Mouse (Mus musculus): ENCODE data around the gene Foxn3.

GRCm38 (mm10) chr12:99548419-99548818, 15.0 kb downstream of the Foxn3 start:
- no peak for TF ChIP-seq CTCF (IDR thresholded peaks at IDR 0.05; ENCODE audit: extremely low read depth, insufficient read depth, insufficient read length, insufficient replicate concordance)
- TF ChIP-seq POLR2A (IDR thresholded peaks at IDR 0.05; ENCODE audit: low read depth, low read length): no peak

Data from spleen, adult 2 months (tissue).